8 mouse cellular contexts compared by ENCODE assay signal in genomic region chr7:142533059-142533855, GRCm38 (mm10). TPM values are rescaled to one million over a fixed set of nuclear protein-coding genes. Genes with fewer than 3 reads are reported as not detected.
DNase-seq lines count a peak whose midpoint lies in the region; ATAC-seq and TF ChIP-seq lines count a peak whose summit lies in the region.

No protein-coding gene starts in this region.

- TF ChIP-seq POLR2A in ES-Bruce4 (IDR thresholded peaks at IDR 0.05; ENCODE audit: insufficient read depth, low read length): no peak

- H3K4me2 ChIP-seq in forebrain, embryonic 13.5 days: peak overlapping the region; percentile 73
- peak overlapping the region; percentile 80 for H3K4me2 ChIP-seq in liver, embryonic 16.5 days (ENCODE audit: low read depth, low read length)
- H3K4me2 ChIP-seq in neural tube, embryonic 12.5 days (replicated peaks): peak overlapping the region; percentile 77
- H3K4me2 ChIP-seq in stomach, postnatal 0 days (replicated peaks; ENCODE audit: low read depth): peak overlapping the region; percentile 86

- ATAC-seq in forebrain, embryonic 13.5 days: peak; percentile 89
- peak; percentile 72 for ATAC-seq in liver, embryonic 16.5 days (ENCODE audit: low read depth)
- ATAC-seq in neural tube, embryonic 12.5 days (ENCODE audit: low FRiP score, low read depth): peak; percentile 84
- peak; percentile 90 for ATAC-seq in stomach, postnatal 0 days (ENCODE audit: low FRiP score, low TSS enrichment)

- peak; percentile 61 for TF ChIP-seq CTCF in ES-Bruce4 (IDR thresholded peaks at IDR 0.05; ENCODE audit: low read depth, low read length)
- peak; percentile 82 for TF ChIP-seq CTCF in stomach, postnatal 0 days (IDR thresholded peaks at IDR 0.05; ENCODE audit: low read depth)

- H3K4me3 ChIP-seq in ES-Bruce4 (ENCODE audit: low read depth, low read length): peak overlapping the region; percentile 77
- peak overlapping the region; percentile 63 for H3K4me3 ChIP-seq in forebrain, embryonic 13.5 days
- H3K4me3 ChIP-seq in liver, embryonic 16.5 days (ENCODE audit: low read depth, low read length): peak overlapping the region; percentile 79
- H3K4me3 ChIP-seq in neural tube, embryonic 12.5 days: peak overlapping the region; percentile 72
- H3K4me3 ChIP-seq in stomach, postnatal 0 days (ENCODE audit: low read depth, low read length): peak overlapping the region; percentile 62

- peaks cover 7% of the 10 kb centered on the region for H3K4me1 ChIP-seq in ES-Bruce4 (ENCODE audit: control insufficient read depth, insufficient read depth, low read length)
- H3K4me1 ChIP-seq in forebrain, embryonic 13.5 days: peaks cover 22% of the 10 kb centered on the region
- peaks cover 34% of the 10 kb centered on the region for H3K4me1 ChIP-seq in liver, embryonic 16.5 days (ENCODE audit: control insufficient read depth, low read depth, low read length)
- H3K4me1 ChIP-seq in neural tube, embryonic 12.5 days: peaks cover 29% of the 10 kb centered on the region
- peaks cover 13% of the 10 kb centered on the region for H3K4me1 ChIP-seq in stomach, postnatal 0 days (replicated peaks; ENCODE audit: control insufficient read depth, insufficient read depth)

- H3K9ac ChIP-seq in ES-Bruce4 (ENCODE audit: low read depth, poor library complexity, severe bottlenecking): peak overlapping the region; percentile 47
- peak overlapping the region; percentile 76 for H3K9ac ChIP-seq in forebrain, embryonic 13.5 days
- peak overlapping the region; percentile 81 for H3K9ac ChIP-seq in liver, embryonic 16.5 days (ENCODE audit: low read depth, low read length)
- peak overlapping the region; percentile 75 for H3K9ac ChIP-seq in neural tube, embryonic 12.5 days
- peak overlapping the region; percentile 79 for H3K9ac ChIP-seq in stomach, postnatal 0 days (ENCODE audit: low read length)

- DNase-seq in c-Kit-positive CD71-positive TER-119-positive erythroid progenitor cells, embryonic 14.5 days (ENCODE audit: low spot score): peak; percentile 67
- DNase-seq in heart, postnatal 10 days: peak; percentile 90
- DNase-seq in large intestine, adult 2 months (ENCODE audit: low read depth, low spot score): peak; percentile 25
- peak; percentile 88 for DNase-seq in stomach, postnatal 0 days (ENCODE audit: low spot score)

- no peaks in the 10 kb centered on the region for H3K27me3 ChIP-seq in ES-Bruce4 (ENCODE audit: control insufficient read depth, insufficient read depth, low read length, poor library complexity, severe bottlenecking)
- no peaks in the 10 kb centered on the region for H3K27me3 ChIP-seq in forebrain, embryonic 13.5 days
- no peaks in the 10 kb centered on the region for H3K27me3 ChIP-seq in liver, embryonic 16.5 days (ENCODE audit: control insufficient read depth, insufficient read depth, low read depth, low read length)
- no peaks in the 10 kb centered on the region for H3K27me3 ChIP-seq in neural tube, embryonic 12.5 days (replicated peaks)
- no peaks in the 10 kb centered on the region for H3K27me3 ChIP-seq in stomach, postnatal 0 days (ENCODE audit: control insufficient read depth, insufficient read depth, low read length)

- H3K27ac ChIP-seq in ES-Bruce4 (ENCODE audit: insufficient read depth, low read length): no peak overlapping the region
- H3K27ac ChIP-seq in forebrain, embryonic 13.5 days: peak overlapping the region; percentile 55
- peak overlapping the region; percentile 80 for H3K27ac ChIP-seq in liver, embryonic 16.5 days (ENCODE audit: low read length)
- H3K27ac ChIP-seq in neural tube, embryonic 12.5 days: no peak overlapping the region
- peak overlapping the region; percentile 97 for H3K27ac ChIP-seq in stomach, postnatal 0 days (replicated peaks)

- TF ChIP-seq EP300 in ES-Bruce4 (IDR thresholded peaks at IDR 0.05; ENCODE audit: insufficient read depth, low read depth, low read length): 0 out of 2 replicates have a peak, but pooled peaks have one; percentile 20
- TF ChIP-seq EP300 in stomach, postnatal 0 days (optimal IDR thresholded peaks at IDR 0.05): no peak

- H3K9me3 ChIP-seq in ES-Bruce4 (replicated peaks; ENCODE audit: control insufficient read depth, insufficient read depth, low read length, poor library complexity, severe bottlenecking): no peaks in the 10 kb centered on the region
- H3K9me3 ChIP-seq in forebrain, embryonic 13.5 days (replicated peaks): no peaks in the 10 kb centered on the region
- H3K9me3 ChIP-seq in liver, embryonic 16.5 days (replicated peaks; ENCODE audit: control insufficient read depth, low read length): no peaks in the 10 kb centered on the region
- H3K9me3 ChIP-seq in neural tube, embryonic 12.5 days: no peaks in the 10 kb centered on the region
- H3K9me3 ChIP-seq in stomach, postnatal 0 days (ENCODE audit: control insufficient read depth, low read length): no peaks in the 10 kb centered on the region

- intact Hi-C loops in heart, postnatal 10 days (cut with DNase I): no loop called here

- under 1% methylated on average over 44 of the region's 44 CpGs for WGBS in forebrain, embryonic 13.5 days
- under 1% methylated on average over 44 of the region's 44 CpGs for WGBS in large intestine, adult 2 months
- under 1% methylated on average over 43 of the region's 44 CpGs for WGBS in liver, embryonic 16.5 days (ENCODE audit: insufficient replicate concordance)
- WGBS in neural tube, embryonic 12.5 days: 1% methylated on average over 44 of the region's 44 CpGs
- 2% methylated on average over 31 of the region's 44 CpGs for WGBS in stomach, postnatal 0 days

- no peaks in the 10 kb centered on the region for H3K36me3 ChIP-seq in ES-Bruce4 (ENCODE audit: control insufficient read depth, insufficient read depth, low read length, poor library complexity, severe bottlenecking)
- H3K36me3 ChIP-seq in forebrain, embryonic 13.5 days (ENCODE audit: poor library complexity, severe bottlenecking): peaks cover 4% of the 10 kb centered on the region; the same call in 1 of the 2 replicates
- no peaks in the 10 kb centered on the region for H3K36me3 ChIP-seq in liver, embryonic 16.5 days (ENCODE audit: control insufficient read depth, insufficient read depth)
- 0 out of 2 replicates have a peak, but pooled peaks cover 5% of the 10 kb centered on the region for H3K36me3 ChIP-seq in neural tube, embryonic 12.5 days
- H3K36me3 ChIP-seq in stomach, postnatal 0 days (ENCODE audit: control insufficient read depth, insufficient read depth, low read length): no peaks in the 10 kb centered on the region

RNA-seq across cellular contexts. Expression of gene Mrpl23, which starts 0.8 kb away (rescaled TPM):
- polyA plus RNA-seq in ES-Bruce4 (2011; ENCODE audit: insufficient read depth, insufficient read length, low read depth, missing spikeins): 15.1 and 15.2 TPM in 2 replicates
- polyA plus RNA-seq in forebrain, embryonic 13.5 days (2015; fragmentation: Nextera tagmentation; extraction: Ambion mirVana): 16.2 and 16.5 TPM in 2 replicates
- total RNA-seq in heart, postnatal 10 days (2021): 10 to 100 TPM in 1 of 2 experiments, 1 to 10 TPM in 1; 4.1 to 19.3 TPM
- 11.2 and 16.3 TPM in 2 replicates for polyA plus RNA-seq in large intestine, adult 2 months (2012; rRNA removed)
- 10.9 and 11.4 TPM in 2 replicates for polyA plus RNA-seq in liver, embryonic 16.5 days (2015; fragmentation: Nextera tagmentation; extraction: Ambion mirVana)
- polyA plus RNA-seq in neural tube, embryonic 12.5 days (2016; fragmentation: Nextera tagmentation; extraction: Ambion mirVana): 13.5 and 14.7 TPM in 2 replicates
- polyA plus RNA-seq in stomach, postnatal 0 days (2015; fragmentation: Nextera tagmentation; extraction: Ambion mirVana): 17.7 and 19.4 TPM in 2 replicates

RNA-seq across cellular contexts. Expression of gene Tnnt3, which starts 34.6 kb away (rescaled TPM):
- 2.1 and 2.7 TPM in 2 replicates for polyA plus RNA-seq in ES-Bruce4 (2011; ENCODE audit: insufficient read depth, insufficient read length, low read depth, missing spikeins)
- 0.28 and 0.77 TPM in 2 replicates for polyA plus RNA-seq in forebrain, embryonic 13.5 days (2015; fragmentation: Nextera tagmentation; extraction: Ambion mirVana)
- 1 to 10 TPM in 1 of 2 experiments, under 1 TPM in 1; 0.67 to 1.8 TPM for total RNA-seq in heart, postnatal 10 days (2021)
- 1.1 TPM in 2 replicates for polyA plus RNA-seq in large intestine, adult 2 months (2012; rRNA removed)
- polyA plus RNA-seq in liver, embryonic 16.5 days (2015; fragmentation: Nextera tagmentation; extraction: Ambion mirVana): 13.0 and 31.5 TPM in 2 replicates
- polyA plus RNA-seq in neural tube, embryonic 12.5 days (2016; fragmentation: Nextera tagmentation; extraction: Ambion mirVana): 5.7 and 8.7 TPM in 2 replicates
- polyA plus RNA-seq in stomach, postnatal 0 days (2015; fragmentation: Nextera tagmentation; extraction: Ambion mirVana): 8.0 and 11.7 TPM in 2 replicates

Comparison
In these comparisons a context has a peak if more than half of its experiments do, and no peak if none do; other contexts are left out.
1. H3K27ac ChIP-seq: peak in forebrain, embryonic 13.5 days (single experiment), liver, embryonic 16.5 days (single experiment) and stomach, postnatal 0 days (single experiment); none in ES-Bruce4 (single experiment) and neural tube, embryonic 12.5 days (single experiment).
2. DNase-seq: peak in every context shown above with its lines; median percentile 90 in heart, postnatal 10 days; 88 in stomach, postnatal 0 days; 67 in c-Kit-positive CD71-positive TER-119-positive erythroid progenitor cells, embryonic 14.5 days; 25 in large intestine, adult 2 months.
3. Peak in every context shown above with its lines, with median percentiles within 50 percentile points of each other: H3K4me3 ChIP-seq, H3K9ac ChIP-seq, ATAC-seq and H3K4me2 ChIP-seq.